Mouse (Mus musculus): Measurements from ENCODE around the gene Tctex1d1.

Tctex1d1 gene

DNA sequence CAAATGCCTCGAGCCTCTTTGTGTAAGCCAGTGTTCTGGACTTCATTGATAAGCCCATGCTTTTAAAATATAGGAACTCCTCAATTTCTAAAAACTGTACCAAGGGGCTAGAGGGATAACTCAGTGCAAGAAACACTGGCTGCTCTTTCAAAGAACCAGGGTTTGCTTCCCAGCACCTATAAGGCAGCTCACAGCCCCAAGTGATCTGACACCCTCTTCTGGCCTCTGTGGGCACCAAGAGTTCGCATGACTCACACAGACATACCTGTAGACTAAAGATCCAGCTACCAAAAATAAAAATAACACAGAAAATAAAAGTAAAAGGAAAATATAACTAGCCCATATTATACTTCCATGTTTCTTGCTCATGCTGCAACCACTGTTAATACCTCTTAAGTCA lies 9.3 kb downstream of the Tctex1d1 start:
- DNase-seq (ENCODE audit: extremely low spot score, low spot score): no peak

DNA sequence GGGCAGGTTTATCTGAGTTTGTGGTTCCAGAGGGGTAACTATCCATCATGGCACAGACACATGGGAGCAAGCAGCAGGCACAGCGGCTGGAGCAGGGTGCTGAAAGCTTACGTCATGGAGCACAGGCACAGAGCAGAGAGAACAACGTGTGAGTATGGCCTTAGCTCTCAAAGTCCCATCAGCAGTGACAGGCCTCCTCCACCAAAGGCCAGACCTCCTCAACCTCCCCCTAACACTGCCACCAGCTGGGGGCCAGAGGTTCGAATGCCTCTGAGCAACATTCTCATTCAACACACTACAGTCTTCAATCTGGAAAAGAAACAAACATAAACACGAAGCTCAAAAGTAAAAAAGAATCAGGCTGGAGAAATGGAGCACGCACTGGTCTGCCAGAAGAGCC lies 10.1 kb downstream of the Tctex1d1 start:
- no peak for DNase-seq (ENCODE audit: extremely low spot score, low spot score)

DNA sequence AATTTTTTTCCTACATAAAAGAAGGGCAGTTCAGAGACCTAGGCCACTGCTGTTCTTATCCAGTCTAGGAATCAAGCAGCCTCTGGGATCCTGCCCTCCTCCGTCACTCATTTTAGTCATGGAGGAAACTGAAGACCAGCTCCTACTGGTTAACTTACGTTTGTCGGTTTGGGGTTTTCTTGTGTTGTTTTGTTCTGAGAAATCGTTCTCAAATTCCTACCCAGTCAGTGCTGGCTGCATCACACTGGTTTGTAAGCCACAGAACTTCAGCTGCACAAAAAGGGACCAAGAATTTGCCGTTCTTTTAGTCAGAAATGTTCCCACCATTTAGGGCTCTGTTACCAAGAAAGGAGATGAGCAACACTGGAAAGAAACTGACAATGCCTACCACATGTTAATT lies 11.0 kb downstream of the Tctex1d1 start:
- no peak for DNase-seq (ENCODE audit: extremely low spot score, low spot score)

DNA sequence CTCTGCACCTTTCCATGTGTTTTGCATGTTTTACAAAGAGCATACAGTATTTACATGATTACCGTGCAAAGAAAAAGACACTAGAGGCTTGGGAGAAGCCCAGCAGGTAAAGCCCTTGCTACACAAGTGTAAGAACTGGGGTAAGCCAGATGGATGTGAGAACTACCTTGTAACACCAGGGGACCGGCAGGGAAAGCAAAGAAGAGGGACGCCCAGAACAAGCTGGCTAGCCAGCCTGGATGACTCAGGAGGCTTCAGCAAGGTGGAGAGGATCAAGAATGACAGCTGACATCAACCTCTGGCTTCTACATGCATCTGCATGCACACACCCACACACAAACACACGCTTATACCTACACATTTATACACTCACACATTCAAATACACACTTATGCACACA lies 11.6 kb downstream of the Tctex1d1 start:
- DNase-seq (ENCODE audit: extremely low spot score, low spot score): no peak

DNA sequence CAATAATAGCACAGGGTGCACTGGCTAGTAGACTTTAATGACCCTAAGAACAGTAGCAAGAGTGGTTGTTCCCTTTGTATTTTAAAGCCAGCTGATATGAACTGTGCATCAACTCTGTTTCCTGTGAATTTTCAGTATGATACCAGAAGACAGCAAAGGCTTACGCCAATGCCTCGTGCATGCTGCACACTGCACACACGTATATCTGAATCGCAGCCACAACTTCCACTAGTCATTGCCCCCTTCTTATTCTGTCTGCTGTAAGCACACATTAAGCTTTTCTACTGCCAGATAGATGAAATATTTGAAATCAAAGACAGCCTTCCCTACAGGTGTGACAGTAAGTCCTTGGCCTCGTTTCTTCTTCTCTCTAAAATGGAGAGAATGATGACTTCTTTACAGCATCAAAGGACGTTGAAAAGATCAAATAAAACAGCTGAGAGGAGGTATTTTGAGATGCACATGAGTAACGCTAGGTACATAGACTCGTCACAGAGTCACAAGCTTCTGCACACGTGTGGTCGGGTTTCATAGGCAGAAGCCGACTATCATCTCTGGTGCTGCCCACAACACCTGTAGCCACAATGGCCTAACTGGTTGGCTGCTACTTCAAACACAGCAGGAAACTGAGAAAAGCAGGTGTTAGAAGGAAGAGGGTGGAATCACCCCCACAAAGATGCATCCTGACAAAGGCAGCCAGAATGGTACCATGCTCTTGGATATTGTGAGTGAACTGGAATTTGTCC lies 12.4 kb downstream of the Tctex1d1 start:
- no peak for DNase-seq (ENCODE audit: extremely low spot score, low spot score)

DNA sequence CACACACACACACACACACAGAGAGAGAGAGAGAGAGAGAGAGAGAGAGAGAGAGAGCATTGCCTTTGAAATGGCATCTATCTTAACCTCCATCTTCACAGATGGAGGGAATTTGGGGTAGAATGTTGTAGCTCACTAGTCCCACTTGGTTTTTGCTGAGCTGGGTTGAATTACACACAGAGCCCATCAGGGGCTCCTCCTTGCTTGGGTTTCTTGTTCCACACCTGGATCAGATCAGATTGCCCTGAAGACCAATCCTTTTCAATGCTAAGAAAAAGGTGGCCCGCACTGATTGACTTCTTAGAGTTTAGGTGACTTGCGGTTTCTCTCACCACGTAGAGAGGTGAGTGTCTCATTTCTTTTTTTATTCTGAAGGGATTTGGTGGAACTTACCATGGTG lies 13.3 kb downstream of the Tctex1d1 start:
- DNase-seq (ENCODE audit: extremely low spot score, low spot score): no peak

DNA sequence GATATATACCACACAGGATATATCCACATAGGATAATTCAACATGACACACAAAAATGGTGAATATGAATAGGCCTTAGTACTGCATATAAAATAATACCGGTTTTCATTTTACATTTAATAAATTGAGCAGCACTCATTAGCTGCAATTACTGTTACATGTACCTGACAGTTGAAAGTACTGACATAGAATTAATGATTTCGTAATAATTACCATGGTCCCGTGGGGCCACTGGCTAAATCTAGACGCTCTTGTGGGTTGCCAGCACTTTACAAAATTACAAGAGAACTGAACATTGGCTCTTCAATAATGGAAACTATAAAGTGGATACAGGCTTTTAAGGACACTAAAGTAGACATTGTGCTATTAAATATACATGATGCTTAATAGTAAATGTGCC lies 26.3 kb downstream of the Tctex1d1 start:
- no peak for DNase-seq (ENCODE audit: extremely low spot score, low spot score)

DNA sequence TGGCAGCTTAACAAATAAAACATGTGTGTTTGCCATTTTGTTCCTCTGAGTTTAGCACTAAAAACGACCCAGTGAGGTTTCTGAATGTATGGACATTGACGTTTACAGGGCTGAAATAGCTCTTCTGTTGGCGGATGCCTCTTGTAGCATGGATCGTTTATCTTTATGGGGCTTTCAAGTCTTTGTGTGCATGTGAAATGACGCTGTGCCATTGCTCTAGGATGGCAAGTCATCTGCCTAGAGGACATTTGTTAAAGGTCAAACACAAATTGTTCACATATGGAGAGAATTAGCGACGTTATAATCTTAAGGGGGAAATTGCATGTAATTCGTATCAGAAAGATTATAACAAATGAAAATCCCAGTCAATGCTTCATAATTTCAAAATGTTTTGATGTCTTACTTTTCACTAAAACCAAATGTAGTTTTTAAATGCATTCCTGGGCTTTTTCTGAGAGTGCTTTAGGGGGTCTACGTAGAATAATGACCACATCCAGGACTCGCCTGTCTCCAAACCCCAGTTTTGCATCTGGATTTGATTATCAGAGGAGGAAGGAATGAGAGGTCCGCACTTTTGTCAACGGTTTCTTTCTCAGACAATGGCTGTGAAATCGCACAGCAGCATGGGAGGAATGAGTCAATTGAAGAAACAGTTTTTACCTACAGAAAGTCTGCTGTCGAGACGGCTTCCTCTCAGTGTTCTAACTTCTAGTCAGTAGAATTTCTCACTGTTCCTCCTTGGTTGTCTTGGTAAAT lies 27.0 kb downstream of the Tctex1d1 start:
- peak; percentile 23 for DNase-seq (ENCODE audit: extremely low spot score, low spot score)

DNA sequence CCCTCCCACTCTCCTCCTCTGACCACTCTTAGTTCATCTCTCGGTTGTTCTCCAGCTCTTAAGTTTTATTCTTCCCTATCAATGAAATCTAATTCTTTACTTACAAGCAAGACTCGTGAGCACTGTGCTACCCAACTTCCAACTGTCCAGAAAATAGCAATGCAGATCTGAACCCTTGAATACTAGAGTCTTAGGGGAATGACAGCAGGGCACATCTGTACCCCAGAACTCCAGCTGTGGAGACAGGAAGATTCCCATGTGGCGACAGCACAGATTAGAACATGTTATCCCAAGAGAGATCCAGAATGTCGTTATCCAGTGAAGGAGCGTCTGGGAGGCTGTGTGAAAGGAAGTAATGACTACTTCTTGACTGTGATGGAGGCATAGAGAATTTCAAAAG lies 27.9 kb downstream of the Tctex1d1 start:
- no peak for DNase-seq (ENCODE audit: extremely low spot score, low spot score)

DNA sequence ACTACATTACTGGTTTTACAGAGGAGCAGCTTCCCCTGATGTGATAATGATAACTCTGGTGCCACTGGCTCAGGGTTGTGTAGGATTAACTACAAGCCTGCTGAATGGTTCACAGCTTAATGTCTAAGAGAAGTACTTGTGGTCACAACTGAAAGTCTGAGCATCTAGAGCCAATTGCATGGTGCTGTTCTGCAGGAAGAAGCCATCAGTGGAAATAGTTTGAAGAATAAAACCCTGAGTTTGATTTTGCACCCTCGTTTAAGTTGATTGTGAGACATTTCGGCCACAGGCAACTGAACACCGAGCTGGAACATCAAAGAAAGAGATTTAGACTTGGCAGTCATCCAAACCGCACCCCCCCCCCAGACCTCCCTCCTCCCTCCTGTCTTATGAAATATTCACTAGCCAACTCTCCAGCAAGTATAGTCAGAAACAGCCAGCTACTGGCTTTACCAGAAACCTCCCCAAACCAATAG lies 28.6 kb downstream of the Tctex1d1 start:
- no peak for DNase-seq (ENCODE audit: extremely low spot score, low spot score)

DNA sequence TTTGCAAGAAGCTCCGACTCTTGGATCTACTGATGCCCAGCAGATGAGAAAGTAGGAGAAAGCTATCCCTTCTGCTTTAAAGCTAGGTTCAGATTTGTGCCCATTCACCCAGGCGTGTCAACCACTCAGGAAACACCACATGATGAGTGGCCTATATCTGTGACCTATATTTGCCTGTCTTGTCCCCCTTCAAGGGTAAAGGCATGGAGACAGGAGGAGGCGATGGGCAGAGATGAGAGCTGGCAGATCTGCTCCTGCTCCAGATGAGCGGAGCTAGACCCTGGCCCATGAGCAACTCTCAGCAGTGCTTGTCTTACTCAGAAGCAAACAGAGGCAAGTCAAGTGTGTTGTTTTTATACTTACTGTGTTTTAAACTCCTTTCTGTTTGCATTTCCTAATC lies 32.3 kb downstream of the Tctex1d1 start:
- DNase-seq (ENCODE audit: extremely low spot score, low spot score): no peak

DNA sequence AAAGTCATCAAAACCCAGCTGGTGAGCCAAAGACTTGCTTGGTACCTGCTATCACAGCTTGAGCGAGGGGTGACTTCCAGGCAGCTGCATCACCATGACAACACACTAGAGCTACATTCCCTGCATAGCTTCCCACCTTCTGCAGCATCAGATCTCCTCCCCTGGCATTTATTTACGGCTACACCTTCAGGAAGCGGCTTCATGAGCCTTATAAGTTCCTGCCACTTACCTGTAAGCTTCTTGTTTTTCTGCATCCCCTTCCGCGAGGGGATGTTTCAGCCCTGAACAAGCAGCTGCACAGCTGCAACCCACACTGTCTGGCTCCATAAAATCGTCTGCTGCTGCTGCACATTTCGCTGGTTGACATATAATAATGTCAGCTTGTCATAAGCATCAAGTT lies 33.4 kb downstream of the Tctex1d1 start:
- DNase-seq (ENCODE audit: extremely low spot score, low spot score): no peak

DNA sequence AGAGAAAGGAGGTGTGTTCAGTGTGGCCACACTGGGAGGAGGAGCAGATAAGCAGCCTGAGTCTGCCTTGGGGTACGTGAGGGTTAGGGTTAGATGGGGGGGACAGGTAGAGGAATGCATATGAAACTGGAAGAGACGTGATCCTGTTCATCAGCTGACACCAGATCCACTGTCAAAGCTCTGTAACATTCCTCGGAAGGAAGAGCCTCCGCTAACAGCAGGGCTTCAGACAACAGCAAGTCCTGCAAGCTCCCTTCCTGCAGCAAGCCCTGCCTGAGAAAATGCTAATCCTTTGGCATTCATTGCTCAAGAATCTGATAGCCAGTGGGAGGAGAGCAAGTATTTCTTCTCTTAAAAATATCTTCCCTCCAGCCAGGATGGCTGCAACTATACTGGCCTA lies 35.1 kb downstream of the Tctex1d1 start:
- DNase-seq (ENCODE audit: extremely low spot score, low spot score): no peak

DNA sequence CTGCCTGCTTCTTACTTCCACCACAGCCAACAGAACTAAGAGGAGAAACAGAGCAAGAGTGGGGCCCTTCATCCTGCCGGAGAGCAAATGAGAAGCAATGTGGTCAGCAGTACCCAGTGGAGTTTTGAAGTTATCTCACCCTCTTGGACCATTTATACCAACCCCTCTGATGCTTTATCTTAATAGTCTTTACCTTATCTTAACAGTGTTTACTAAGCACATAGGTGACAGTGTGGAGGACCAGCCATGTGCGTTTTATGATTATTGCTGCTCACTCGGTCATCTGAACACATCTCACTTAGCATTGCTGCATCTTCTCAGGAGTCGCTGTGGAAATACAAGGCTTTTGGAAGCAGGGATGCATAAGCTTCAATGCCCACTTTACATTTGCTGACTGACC lies 48.2 kb downstream of the Tctex1d1 start, which contains the start of gene Insl5:
TSS of gene Insl5 (minus strand) at position 222 of the 400 bp plus-strand sequence.
- DNase-seq (ENCODE audit: extremely low spot score, low spot score): no peak

DNA sequence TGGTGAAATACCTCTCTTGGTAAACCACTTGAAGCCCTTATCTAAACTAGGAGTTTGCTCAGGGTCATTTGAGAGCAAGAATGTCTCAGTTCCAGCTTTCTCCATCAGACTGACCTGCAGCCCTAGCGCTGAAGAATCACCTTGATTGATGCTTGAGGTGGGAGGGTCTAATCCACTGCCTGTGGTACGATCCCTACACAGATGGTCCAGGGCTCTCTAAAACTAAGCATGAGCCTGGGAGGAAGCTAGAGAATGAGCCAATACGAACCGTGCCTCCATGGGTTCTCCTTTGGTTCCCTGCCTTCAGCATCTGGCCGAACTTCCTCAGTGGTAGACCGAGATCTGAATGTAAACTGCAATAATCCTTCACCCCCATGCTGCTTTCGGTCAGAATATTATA lies 49.3 kb downstream of the Tctex1d1 start:
- no peak for DNase-seq (ENCODE audit: extremely low spot score, low spot score)

DNA sequence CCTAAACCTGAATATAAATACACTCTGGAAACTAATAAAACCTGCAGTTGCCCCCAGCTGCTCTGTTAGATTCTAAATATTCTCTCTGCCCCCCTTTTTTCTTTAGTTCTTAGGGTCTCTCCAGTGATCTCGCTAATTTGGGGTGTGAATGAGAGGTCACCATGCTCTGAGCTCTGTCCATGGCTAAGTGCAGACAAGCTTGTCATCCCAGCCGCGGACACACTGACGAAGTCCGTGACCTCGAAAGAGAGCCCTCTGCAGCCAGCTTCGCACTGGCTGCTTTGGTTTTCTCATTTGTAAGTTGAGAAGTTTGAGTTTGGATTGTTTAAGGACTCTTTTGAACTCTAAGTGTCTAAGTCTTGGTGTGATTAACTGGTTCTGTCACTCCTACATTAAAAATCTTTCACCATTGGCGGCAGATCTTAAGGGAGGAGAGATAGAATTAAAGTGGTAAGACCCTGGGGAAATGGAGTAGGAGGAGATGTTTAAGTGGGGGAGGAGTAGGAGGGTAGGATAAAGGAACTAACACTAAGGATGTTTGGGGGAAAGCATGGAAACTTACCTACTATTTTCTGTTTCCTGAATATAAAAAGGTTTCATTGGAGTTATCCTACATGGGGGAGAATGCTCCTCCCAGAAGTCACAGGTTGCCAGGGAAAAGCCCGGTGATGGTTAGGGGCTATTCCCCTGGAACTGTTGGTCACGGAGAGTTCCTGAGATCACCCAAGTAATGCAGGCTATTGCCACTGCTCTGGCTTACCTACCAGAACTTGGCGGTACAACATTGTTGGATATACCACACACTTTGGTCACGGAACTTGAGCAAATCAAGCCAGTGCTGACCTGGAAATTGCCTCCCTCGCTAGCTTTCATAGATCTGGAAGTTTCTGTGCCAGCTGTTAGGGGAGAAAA lies 50.0 kb downstream of the Tctex1d1 start:
- DNase-seq (ENCODE audit: extremely low spot score, low spot score): no peak

DNA sequence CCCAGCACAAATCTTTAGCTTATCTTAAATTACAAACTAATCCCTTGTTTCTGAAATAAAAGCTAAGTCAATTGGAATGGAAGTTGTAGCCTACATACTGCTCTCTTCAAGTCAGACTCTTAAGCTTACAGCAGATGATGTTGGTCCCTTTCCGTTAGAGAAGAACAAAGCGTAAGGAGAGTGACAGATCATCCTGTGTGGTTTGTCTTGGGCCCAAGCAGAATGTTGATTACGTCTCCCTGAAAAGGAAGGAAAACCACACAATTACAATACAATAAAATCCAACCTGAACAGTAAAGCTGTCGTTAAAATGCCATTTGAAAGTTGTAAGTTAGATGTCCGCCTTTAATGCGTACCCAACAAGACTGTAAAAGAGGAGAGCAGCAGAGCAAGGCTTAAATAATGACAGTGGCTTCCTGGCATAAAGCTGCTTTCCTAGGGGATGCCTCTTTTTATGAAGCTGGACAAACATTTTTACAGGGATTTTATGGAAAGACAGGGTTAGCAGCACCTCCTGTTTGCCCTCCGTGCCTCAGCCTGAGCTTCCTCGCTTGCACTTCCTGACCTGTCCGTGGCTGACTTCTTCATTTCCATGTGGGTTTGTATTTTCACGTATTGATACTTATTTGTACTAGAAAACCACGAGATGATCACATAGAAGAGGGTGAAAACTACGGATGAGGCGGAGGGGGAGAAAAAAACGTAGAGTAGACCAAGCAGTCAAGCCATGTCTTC lies 60.9 kb downstream of the Tctex1d1 start:
- DNase-seq (ENCODE audit: extremely low spot score, low spot score): no peak

DNA sequence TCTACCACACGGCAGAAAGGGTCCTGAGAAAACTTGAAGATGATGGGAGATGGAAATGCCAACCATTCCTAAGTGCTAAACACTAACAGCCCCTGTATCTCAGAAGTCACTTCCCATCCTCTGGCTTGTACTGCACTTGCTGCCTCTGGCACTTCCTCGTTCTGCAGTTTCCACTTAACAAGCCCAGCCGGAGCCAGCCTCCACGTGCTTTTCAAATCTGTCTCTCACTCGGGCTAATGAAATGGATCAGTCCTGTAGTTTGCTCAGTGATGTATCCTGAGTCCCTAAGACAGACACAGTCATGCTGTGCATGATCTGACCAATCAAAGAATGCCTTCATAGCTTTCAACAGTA lies 61.4 kb downstream of the Tctex1d1 start:
- no peak for DNase-seq (ENCODE audit: extremely low spot score, low spot score)

DNA sequence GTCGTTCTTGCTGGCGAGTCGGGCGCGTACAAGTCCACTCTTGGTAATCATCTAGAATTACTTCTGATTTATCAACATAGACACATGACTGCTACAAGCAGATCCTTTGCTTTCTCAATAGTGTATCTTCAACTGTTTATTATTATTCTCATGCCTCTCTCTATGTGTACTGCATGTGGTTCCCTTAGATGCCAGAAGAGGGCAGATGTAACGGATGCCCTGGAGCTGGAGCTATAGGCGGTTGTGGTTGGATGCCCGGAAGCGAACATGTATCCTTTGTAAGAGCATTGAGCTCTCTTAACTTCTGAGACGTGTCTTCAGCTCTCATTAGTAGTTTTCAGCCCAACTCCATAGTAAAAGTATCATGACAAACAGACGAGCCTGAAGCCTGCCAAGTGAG lies 64.6 kb downstream of the Tctex1d1 start:
- no peak for DNase-seq (ENCODE audit: extremely low spot score, low spot score)

DNA sequence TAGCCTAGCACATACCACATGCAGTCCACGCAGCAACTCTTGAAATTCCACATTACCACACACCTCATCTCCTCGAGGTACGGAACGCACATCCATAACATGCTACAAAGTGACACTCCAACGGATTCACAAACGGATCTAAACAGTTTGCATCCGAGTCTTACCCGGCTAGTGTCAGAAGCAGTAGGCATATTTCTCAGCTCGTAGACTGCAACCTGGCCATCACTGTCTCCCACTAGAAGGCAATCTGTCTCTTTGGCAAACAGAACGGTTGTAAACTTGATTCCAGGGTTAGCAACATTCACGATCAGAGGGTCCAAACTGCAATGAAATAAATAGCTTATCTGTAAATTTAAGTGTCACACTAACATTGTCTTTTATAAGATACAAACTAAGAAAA lies 69.6 kb downstream of the Tctex1d1 start:
- no peak for DNase-seq (ENCODE audit: extremely low spot score, low spot score)
